Mouse (Mus musculus) forebrain, postnatal 0 days (tissue): ENCODE data around the gene Cntn5. TPM values are rescaled to one million over a fixed set of nuclear protein-coding genes. Genes with fewer than 3 reads are reported as not detected.

ENCODE experiments used
- ATAC-seq: fragments of 200-750 bp; cut with Nextera tagmentation; 2 replicates; pipeline ENCODE4 v1.8.0; 2017; ENCODE audit warnings: mild to moderate bottlenecking, moderate library complexity
- DNase-seq: peaks from one replicate; pipeline ENCODE4 v3.0.0-alpha.2; 2015
- H3K27ac ChIP-seq: fragments of 300-500 bp; sonication (generic); 2 replicates; pipeline ENCODE4 v1.5.1; 2014; ENCODE audit warnings: low read depth, mild to moderate bottlenecking, antibody characterized with exemption, low read length, moderate library complexity, mixed read lengths
- H3K27me3 ChIP-seq: fragments of 300-500 bp; sonication (generic); 2 replicates; pipeline ENCODE4 v1.6.1; 2014; ENCODE audit warnings: mild to moderate bottlenecking, low read length, mixed read lengths; ENCODE audit not compliant: insufficient read depth
- H3K36me3 ChIP-seq: fragments of 300-500 bp; sonication (generic); 2 replicates; pipeline ENCODE4 v1.6.1; 2014; ENCODE audit warnings: mild to moderate bottlenecking, moderate library complexity; ENCODE audit not compliant: insufficient read depth
- H3K4me1 ChIP-seq: fragments of 300-500 bp; sonication (generic); 2 replicates; pipeline ENCODE4 v1.6.1; 2014; ENCODE audit warnings: antibody characterized with exemption; ENCODE audit not compliant: insufficient read depth
- H3K4me2 ChIP-seq: fragments of 300-500 bp; sonication (generic); 2 replicates; pipeline ENCODE4 v1.6.1; 2014; ENCODE audit warnings: low read depth, mild to moderate bottlenecking, moderate library complexity
- H3K4me3 ChIP-seq: fragments of 300-500 bp; sonication (generic); 2 replicates; pipeline ENCODE4 v1.5.1; 2014; ENCODE audit warnings: low read depth, low read length, mixed read lengths
- H3K9ac ChIP-seq: fragments of 300-500 bp; sonication (generic); 2 replicates; pipeline ENCODE4 v1.6.1; 2014; ENCODE audit warnings: mild to moderate bottlenecking
- H3K9me3 ChIP-seq: fragments of 300-500 bp; sonication (generic); 2 replicates; pipeline ENCODE4 v1.6.1; 2016; ENCODE audit warnings: low read length
- CTCF ChIP-seq: sonication (generic); IDR thresholded peaks from 2 replicates; pipeline ENCODE4 v1.5.1; 2016; ENCODE audit warnings: antibody characterized with exemption, control low read depth, low read depth
- WGBS: fragments of 180-500 bp; shearing (Covaris S2); extraction: QIAGEN DNeasy Blood & Tissue Kit; methylation state at CpG from one replicate; pipeline ENCODE4 v1.1.7; 2014; 5-methylcytosine and 5-hydroxymethylcytosine counted together
- polyA plus RNA-seq: library from polyadenylated mRNA; unstranded; fragments of >200 nt; fragmentation: Nextera tagmentation; extraction: Ambion mirVana; gene quantifications from 2 replicates; pipeline ENCODE4 v1.2.1, GENCODE M21; 2015
- total RNA-seq: library from RNA; depleted of rRNA; stranded (reverse); fragments of >200 nt; gene quantifications from 2 replicates; pipeline ENCODE4 v1.2.3, GENCODE M21; 2014

Cntn5 gene
- total and polyA plus RNA-seq, 2 experiments from 2014 or later = 15.5 to 25.9 TPM

- no peaks in the 10 kb centered on the region for H3K36me3 ChIP-seq
- H3K4me2 ChIP-seq = no peak overlapping the region
- 69% methylated on average over 1 of the region's 1 CpGs for WGBS
- H3K9me3 ChIP-seq = no peaks in the 10 kb centered on the region
- no peak for TF ChIP-seq CTCF
- no peak overlapping the region for H3K4me3 ChIP-seq
- ATAC-seq (no peak), DNase-seq (no peak)
- H3K27me3 ChIP-seq = no peaks in the 10 kb centered on the region
- H3K27ac ChIP-seq = no peak overlapping the region
- no peak overlapping the region for H3K9ac ChIP-seq
- no peaks in the 10 kb centered on the region for H3K4me1 ChIP-seq
Measured at GRCm38 (mm10) chr9:10658086-10658485, 246.5 kb downstream of the Cntn5 start.

GRCm38 (mm10) chr9:10657144-10657748, 247.3 kb downstream of the Cntn5 start:
- Histone ChIP-seq H3K27me3 (no peaks in the 10 kb centered on the region), H3K36me3 (no peaks in the 10 kb centered on the region), H3K9ac (no peak overlapping the region), H3K4me1 (no peaks in the 10 kb centered on the region), H3K4me2 (no peak overlapping the region), H3K9me3 (no peaks in the 10 kb centered on the region), H3K4me3 (no peak overlapping the region), H3K27ac (no peak overlapping the region)
- ATAC-seq (no peak; the same call in 1 of the 2 replicates), DNase-seq (no peak)
- no peak for TF ChIP-seq CTCF
- WGBS = 61% methylated on average over 4 of the region's 4 CpGs

GRCm38 (mm10) chr9:10650632-10651031, 253.9 kb downstream of the Cntn5 start:
- DNase-seq (no peak), ATAC-seq (no peak)
- no peaks in the 10 kb centered on the region for H3K27me3 ChIP-seq
- 80% methylated on average over 1 of the region's 1 CpGs for WGBS
- TF ChIP-seq CTCF = no peak
- H3K4me1 ChIP-seq = no peaks in the 10 kb centered on the region
- no peak overlapping the region for H3K4me3 ChIP-seq
- H3K9ac ChIP-seq = no peak overlapping the region
- no peaks in the 10 kb centered on the region for H3K36me3 ChIP-seq
- no peak overlapping the region for H3K27ac ChIP-seq
- H3K9me3 ChIP-seq = no peaks in the 10 kb centered on the region
- H3K4me2 ChIP-seq = no peak overlapping the region

GRCm38 (mm10) chr9:10645951-10646350, 258.6 kb downstream of the Cntn5 start:
- ATAC-seq (no peak), DNase-seq (no peak)
- Histone ChIP-seq H3K9ac (no peak overlapping the region), H3K36me3 (no peaks in the 10 kb centered on the region), H3K4me1 (no peaks in the 10 kb centered on the region), H3K4me2 (no peak overlapping the region), H3K4me3 (no peak overlapping the region), H3K27me3 (no peaks in the 10 kb centered on the region), H3K27ac (no peak overlapping the region), H3K9me3 (no peaks in the 10 kb centered on the region)
- no peak for TF ChIP-seq CTCF
- WGBS = 76% methylated on average over 5 of the region's 5 CpGs

GRCm38 (mm10) chr9:10645045-10645830, 259.3 kb downstream of the Cntn5 start:
- ATAC-seq (peak; percentile 23), DNase-seq (no peak)
- WGBS = 47% methylated on average over 7 of the region's 7 CpGs
- no peak overlapping the region for H3K4me3 ChIP-seq
- H3K9me3 ChIP-seq = no peaks in the 10 kb centered on the region
- no peaks in the 10 kb centered on the region for H3K27me3 ChIP-seq
- no peak overlapping the region for H3K27ac ChIP-seq
- no peak for TF ChIP-seq CTCF
- H3K9ac ChIP-seq = no peak overlapping the region
- no peaks in the 10 kb centered on the region for H3K36me3 ChIP-seq
- H3K4me2 ChIP-seq = no peak overlapping the region
- no peaks in the 10 kb centered on the region for H3K4me1 ChIP-seq

GRCm38 (mm10) chr9:10618036-10618435, 286.5 kb downstream of the Cntn5 start:
- DNase-seq = no peak
- no peaks in the 10 kb centered on the region for H3K27me3 ChIP-seq
- ATAC-seq = no peak
- H3K9ac ChIP-seq = no peak overlapping the region
- H3K4me2 ChIP-seq = no peak overlapping the region
- no peak overlapping the region for H3K4me3 ChIP-seq
- H3K36me3 ChIP-seq = no peaks in the 10 kb centered on the region
- no peaks in the 10 kb centered on the region for H3K9me3 ChIP-seq
- H3K27ac ChIP-seq = no peak overlapping the region
- 55% methylated on average over 5 of the region's 5 CpGs for WGBS
- TF ChIP-seq CTCF = no peak
- H3K4me1 ChIP-seq = no peaks in the 10 kb centered on the region
